Mouse (Mus musculus): ENCODE data around the gene Ppfibp1. TPM values are rescaled to one million over a fixed set of nuclear protein-coding genes. Genes with fewer than 3 reads are reported as not detected.

Gene Ppfibp1
- polyA plus RNA-seq, 1 experiment from 2014 or later: 40.9 TPM

DNA sequence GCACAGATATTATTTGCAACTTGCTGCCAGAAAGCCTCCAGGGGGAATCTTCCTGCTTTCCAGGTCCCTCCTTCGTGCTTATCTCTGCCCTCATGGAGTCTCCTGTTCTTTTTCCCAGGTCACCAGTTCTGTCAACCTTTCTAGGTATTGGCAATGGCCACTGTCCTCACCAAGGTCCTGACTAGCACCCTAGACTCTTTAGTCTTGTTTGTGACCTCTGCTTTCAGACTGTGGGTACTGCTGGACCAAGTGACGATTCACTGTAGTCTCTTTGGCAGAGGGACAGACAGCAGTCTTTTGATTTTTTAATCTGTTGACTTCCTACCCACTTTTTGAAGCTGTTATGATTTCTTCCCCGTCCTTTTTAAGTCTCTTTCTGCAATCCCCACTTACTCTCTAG is 39.8 kb downstream of the Ppfibp1 start:
- Histone ChIP-seq H3K4me2 (no peak overlapping the region), H3K27me3 (replicated peaks) (no peaks in the 10 kb centered on the region), H3K27ac (peak overlapping the region; percentile 41), H3K4me1 (0 out of 2 replicates have a peak, but pooled peaks cover 5% of the 10 kb centered on the region), H3K36me3 (no peaks in the 10 kb centered on the region), H3K9ac (no peak overlapping the region), H3K9me3 (no peaks in the 10 kb centered on the region), H3K4me3 (replicated peaks) (no peak overlapping the region)
- ATAC-seq (ENCODE audit: insufficient read depth, low FRiP score, low read depth): no peak
- WGBS: 39% methylated on average over 3 of the region's 3 CpGs

- Histone ChIP-seq H3K36me3 (no peaks in the 10 kb centered on the region), H3K9ac (no peak overlapping the region), H3K27me3 (replicated peaks) (no peaks in the 10 kb centered on the region), H3K9me3 (no peaks in the 10 kb centered on the region), H3K27ac (no peak overlapping the region), H3K4me1 (0 out of 2 replicates have a peak, but pooled peaks cover 5% of the 10 kb centered on the region), H3K4me3 (replicated peaks) (no peak overlapping the region), H3K4me2 (no peak overlapping the region)
- no peak for ATAC-seq (ENCODE audit: insufficient read depth, low FRiP score, low read depth)
- 86% methylated on average over 2 of the region's 2 CpGs for WGBS
Measured at GRCm38 (mm10) chr6:146929031-146929430, 40.7 kb downstream of the Ppfibp1 start.

DNA sequence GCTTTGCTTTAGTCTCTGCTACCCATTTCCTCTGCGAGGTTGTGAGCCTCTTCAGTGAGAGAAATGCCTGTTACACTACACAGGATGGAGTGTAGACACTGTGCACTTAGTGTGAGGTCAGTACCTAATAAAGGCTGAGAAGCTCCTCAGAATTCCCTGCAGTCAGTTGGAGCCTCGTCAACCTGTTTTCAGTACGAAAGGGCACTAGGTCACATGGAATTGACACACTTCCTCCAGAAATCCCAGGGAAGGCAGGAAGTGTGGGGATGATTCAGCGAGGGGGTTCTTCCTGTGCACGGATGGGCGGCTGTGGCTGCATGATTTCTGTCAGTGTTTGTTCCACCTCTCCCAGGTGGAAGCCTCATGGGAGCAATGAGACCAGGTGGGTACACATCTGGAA is 44.8 kb downstream of the Ppfibp1 start:
- H3K4me1 ChIP-seq: 0 out of 2 replicates have a peak, but pooled peaks cover under 1% of the 10 kb centered on the region
- no peak overlapping the region for H3K4me2 ChIP-seq
- H3K27ac ChIP-seq: no peak overlapping the region
- H3K27me3 ChIP-seq (replicated peaks): no peaks in the 10 kb centered on the region
- H3K36me3 ChIP-seq: no peaks in the 10 kb centered on the region
- peak; percentile 39 for ATAC-seq (ENCODE audit: insufficient read depth, low FRiP score, low read depth)
- no peaks in the 10 kb centered on the region for H3K9me3 ChIP-seq
- WGBS: 58% methylated on average over 6 of the region's 6 CpGs
- H3K4me3 ChIP-seq (replicated peaks): no peak overlapping the region
- no peak overlapping the region for H3K9ac ChIP-seq

DNA sequence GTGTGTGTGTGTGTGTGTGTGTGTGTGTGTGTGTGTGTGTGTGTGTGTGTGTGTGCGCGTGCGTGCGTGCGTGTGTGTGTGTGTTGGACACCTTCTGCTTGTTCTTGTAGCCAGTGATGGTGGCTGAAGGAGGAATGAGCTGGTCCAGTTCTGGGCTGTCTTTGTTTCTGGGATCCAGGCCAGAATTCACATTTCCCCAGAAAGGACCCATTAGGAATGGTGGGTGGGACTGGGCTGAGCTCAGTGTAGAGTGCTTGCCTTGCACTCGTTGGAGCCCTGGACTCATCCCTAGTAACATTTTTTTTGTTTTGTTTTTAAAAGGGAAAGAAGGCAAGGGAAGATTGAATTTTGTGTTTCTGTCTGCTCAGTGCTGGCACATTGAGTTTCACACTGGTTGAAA is 47.7 kb downstream of the Ppfibp1 start:
- WGBS: 75% methylated on average over 6 of the region's 6 CpGs
- ATAC-seq (ENCODE audit: insufficient read depth, low FRiP score, low read depth): peak; percentile 54; the same call in 1 of the 2 replicates
- Histone ChIP-seq H3K4me1 (no peaks in the 10 kb centered on the region), H3K4me2 (no peak overlapping the region), H3K27ac (no peak overlapping the region), H3K9me3 (no peaks in the 10 kb centered on the region), H3K9ac (no peak overlapping the region), H3K27me3 (replicated peaks) (no peaks in the 10 kb centered on the region), H3K36me3 (no peaks in the 10 kb centered on the region), H3K4me3 (replicated peaks) (no peak overlapping the region)

DNA sequence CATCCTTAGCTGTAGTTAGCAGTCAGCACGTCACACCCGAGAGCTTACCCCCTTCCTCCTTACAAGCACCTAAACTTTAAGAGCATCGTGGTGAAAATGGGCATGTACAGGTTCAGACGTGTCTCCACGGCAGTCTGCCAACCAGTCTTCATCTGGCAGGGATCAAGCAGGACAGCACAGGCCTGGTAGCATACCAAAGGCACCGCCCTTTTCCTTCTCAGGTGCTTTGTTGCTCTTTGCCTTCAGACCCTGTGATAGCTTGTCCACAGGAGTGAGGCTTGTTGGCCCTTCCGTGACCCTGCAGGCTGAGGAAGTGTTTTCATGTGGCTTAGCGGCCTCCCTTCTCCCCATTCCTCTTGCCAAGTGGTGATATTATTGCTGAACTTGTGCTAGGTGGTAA is 50.7 kb downstream of the Ppfibp1 start:
- H3K9me3 ChIP-seq: no peaks in the 10 kb centered on the region
- H3K27me3 ChIP-seq (replicated peaks): no peaks in the 10 kb centered on the region
- ATAC-seq (ENCODE audit: insufficient read depth, low FRiP score, low read depth): peak; percentile 80
- H3K4me2 ChIP-seq: no peak overlapping the region
- H3K36me3 ChIP-seq: no peaks in the 10 kb centered on the region
- no peak overlapping the region for H3K9ac ChIP-seq
- peak overlapping the region; percentile 22; the same call in 1 of the 2 replicates for H3K27ac ChIP-seq
- H3K4me3 ChIP-seq (replicated peaks): no peak overlapping the region
- H3K4me1 ChIP-seq: no peaks in the 10 kb centered on the region
- WGBS: 74% methylated on average over 8 of the region's 8 CpGs

DNA sequence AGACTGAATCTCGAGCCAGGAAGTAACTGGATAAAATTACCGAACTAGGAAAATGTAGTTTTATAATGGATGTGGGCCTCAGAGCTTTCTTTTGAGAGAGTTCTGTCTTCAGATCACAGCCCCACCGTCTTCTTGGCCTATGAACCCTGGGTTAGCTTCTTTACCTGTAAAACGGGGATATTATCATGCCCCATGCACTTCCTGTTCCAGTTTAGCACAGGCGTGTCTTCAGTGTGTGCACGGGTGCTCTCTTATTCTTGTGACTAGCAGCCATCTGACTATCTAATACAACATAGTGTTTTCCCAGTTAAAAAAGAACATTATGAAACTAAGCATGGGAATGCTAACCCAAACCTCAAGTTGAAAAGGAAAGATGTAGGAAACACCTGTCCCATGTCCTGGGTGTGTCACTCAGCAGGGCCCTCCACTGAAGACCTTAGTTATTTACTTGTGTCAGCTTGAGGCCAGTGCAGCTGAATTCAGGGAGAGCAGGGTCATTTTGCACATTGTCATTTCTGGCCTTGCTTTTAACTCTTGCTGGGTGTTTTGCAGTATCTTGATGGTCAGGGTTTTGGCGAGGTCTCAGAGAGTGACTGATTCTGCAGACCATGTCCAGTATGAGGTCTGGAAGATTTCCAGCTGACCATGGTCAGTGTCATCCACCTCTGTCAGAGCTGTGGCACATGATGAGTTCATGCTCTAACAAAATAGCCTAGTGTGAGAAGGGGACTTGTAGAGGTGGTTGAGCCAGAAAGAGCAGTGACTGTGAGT is 53.4 kb downstream of the Ppfibp1 start:
- 70% methylated on average over 7 of the region's 7 CpGs for whole genome bisulfite sequencing
- no peaks in the 10 kb centered on the region for H3K36me3 ChIP-seq
- no peak overlapping the region for H3K4me2 ChIP-seq
- no peak overlapping the region for H3K4me3 ChIP-seq (replicated peaks)
- no peaks in the 10 kb centered on the region for H3K9me3 ChIP-seq
- ATAC-seq (ENCODE audit: insufficient read depth, low FRiP score, low read depth): no peak
- H3K27me3 ChIP-seq (replicated peaks): no peaks in the 10 kb centered on the region
- no peak overlapping the region for H3K27ac ChIP-seq
- H3K9ac ChIP-seq: no peak overlapping the region
- H3K4me1 ChIP-seq: 0 out of 2 replicates have a peak, but pooled peaks cover 8% of the 10 kb centered on the region

DNA sequence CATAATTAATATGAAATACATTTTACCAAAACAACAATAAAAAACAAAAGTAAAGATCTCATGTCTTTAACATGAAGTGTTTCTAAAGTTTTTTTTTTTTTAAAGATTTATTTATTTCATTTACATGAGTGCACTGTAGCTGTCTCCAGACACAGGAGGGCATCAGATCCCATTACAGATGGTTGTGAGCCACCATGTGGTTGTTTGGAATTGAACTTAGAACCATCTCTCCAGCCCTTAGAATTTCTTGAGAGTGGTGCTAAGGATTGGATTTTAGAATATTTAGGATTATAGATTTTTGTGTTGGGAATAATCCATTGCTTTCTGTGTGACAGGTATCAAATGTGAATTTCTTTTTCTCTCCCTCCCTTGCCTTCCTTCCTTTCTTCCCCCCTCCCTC is 55.7 kb downstream of the Ppfibp1 start:
- Histone ChIP-seq H3K4me2 (no peak overlapping the region), H3K36me3 (no peaks in the 10 kb centered on the region), H3K4me3 (replicated peaks) (no peak overlapping the region), H3K9ac (no peak overlapping the region), H3K27ac (no peak overlapping the region), H3K27me3 (replicated peaks) (no peaks in the 10 kb centered on the region), H3K4me1 (peaks cover 17% of the 10 kb centered on the region), H3K9me3 (no peaks in the 10 kb centered on the region)
- no peak for ATAC-seq (ENCODE audit: insufficient read depth, low FRiP score, low read depth)

GRCm38 (mm10) chr6:146944830-146945229 is 56.5 kb downstream of the Ppfibp1 start:
- H3K4me3 ChIP-seq (replicated peaks): no peak overlapping the region
- H3K4me1 ChIP-seq: peaks cover 17% of the 10 kb centered on the region
- 39% methylated on average over 4 of the region's 4 CpGs for WGBS
- no peaks in the 10 kb centered on the region for H3K9me3 ChIP-seq
- peak overlapping the region; percentile 23; the same call in 1 of the 2 replicates for H3K27ac ChIP-seq
- H3K9ac ChIP-seq: no peak overlapping the region
- H3K4me2 ChIP-seq: no peak overlapping the region
- H3K36me3 ChIP-seq: no peaks in the 10 kb centered on the region
- ATAC-seq (ENCODE audit: insufficient read depth, low FRiP score, low read depth): no peak
- H3K27me3 ChIP-seq (replicated peaks): no peaks in the 10 kb centered on the region

DNA sequence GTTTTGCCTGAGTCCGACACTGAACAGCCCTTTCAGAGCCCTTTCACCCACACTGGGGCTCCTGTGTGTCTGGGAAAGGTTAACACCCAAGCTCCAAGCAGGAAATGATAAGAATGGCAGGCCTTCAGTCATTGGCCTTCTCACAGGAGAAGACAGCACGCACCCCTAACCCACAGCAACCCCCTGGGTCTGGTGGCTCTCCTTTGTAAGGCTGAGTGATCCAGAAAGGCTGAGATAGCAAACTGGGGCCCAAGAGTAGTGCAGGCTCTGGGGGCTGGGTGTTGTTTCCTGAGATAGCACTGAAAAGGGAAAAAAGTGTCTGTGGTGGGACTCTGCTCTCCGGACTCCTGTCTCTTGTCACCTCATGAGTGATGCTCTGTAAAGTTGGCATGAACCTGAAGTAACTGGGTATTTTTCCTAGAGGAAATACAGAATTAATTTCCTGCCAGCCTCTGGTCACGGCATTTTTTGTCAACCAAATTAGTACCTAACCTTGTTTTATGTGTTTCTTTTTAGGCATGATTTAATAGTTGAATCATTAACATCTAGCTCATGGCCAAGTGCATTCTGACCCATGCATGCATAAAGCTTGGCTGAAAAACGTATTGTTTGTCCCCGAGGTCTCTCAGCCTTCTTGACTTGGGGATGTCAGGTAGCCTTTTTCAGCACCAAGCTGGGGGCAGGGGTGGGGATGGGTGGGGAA is 58.2 kb downstream of the Ppfibp1 start:
- H3K4me2 ChIP-seq: no peak overlapping the region
- 68% methylated on average over 6 of the region's 6 CpGs for WGBS
- H3K27ac ChIP-seq: no peak overlapping the region
- ATAC-seq (ENCODE audit: insufficient read depth, low FRiP score, low read depth): no peak
- no peaks in the 10 kb centered on the region for H3K36me3 ChIP-seq
- peaks cover 17% of the 10 kb centered on the region for H3K4me1 ChIP-seq
- H3K9ac ChIP-seq: no peak overlapping the region
- no peaks in the 10 kb centered on the region for H3K27me3 ChIP-seq (replicated peaks)
- no peak overlapping the region for H3K4me3 ChIP-seq (replicated peaks)
- H3K9me3 ChIP-seq: no peaks in the 10 kb centered on the region

DNA sequence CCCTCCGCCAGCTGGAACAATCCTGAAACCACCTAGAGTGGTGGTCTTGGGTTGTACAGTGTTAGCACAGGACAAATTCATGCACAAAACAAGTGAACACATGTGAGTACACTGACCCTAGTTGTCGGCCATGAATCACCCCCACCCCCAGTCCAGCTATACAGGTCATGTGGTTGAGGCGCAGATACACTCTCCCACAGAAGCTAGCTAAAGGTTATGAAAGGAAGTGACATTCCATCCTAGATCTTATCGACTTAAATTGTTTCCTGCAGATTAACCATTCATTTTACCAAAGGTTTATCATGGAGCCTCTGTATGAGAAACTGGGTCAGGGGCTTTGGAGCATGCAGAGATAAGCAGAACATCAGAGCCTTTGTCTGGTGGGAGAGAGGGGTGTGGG is 58.9 kb downstream of the Ppfibp1 start:
- no peaks in the 10 kb centered on the region for H3K36me3 ChIP-seq
- no peak overlapping the region for H3K4me3 ChIP-seq (replicated peaks)
- H3K4me2 ChIP-seq: no peak overlapping the region
- peaks cover 17% of the 10 kb centered on the region for H3K4me1 ChIP-seq
- no peak overlapping the region for H3K9ac ChIP-seq
- 0 out of 2 replicates have a peak, but pooled peaks have one; percentile 26 for ATAC-seq (ENCODE audit: insufficient read depth, low FRiP score, low read depth)
- WGBS: 57% methylated on average over 4 of the region's 4 CpGs
- H3K27ac ChIP-seq: no peak overlapping the region
- H3K27me3 ChIP-seq (replicated peaks): no peaks in the 10 kb centered on the region
- H3K9me3 ChIP-seq: no peaks in the 10 kb centered on the region

GRCm38 (mm10) chr6:146949682-146950453 is 61.6 kb downstream of the Ppfibp1 start:
- H3K27ac ChIP-seq: no peak overlapping the region
- no peak for ATAC-seq (ENCODE audit: insufficient read depth, low FRiP score, low read depth)
- H3K36me3 ChIP-seq: no peaks in the 10 kb centered on the region
- H3K9me3 ChIP-seq: no peaks in the 10 kb centered on the region
- H3K4me1 ChIP-seq: peaks cover 15% of the 10 kb centered on the region
- H3K4me2 ChIP-seq: no peak overlapping the region
- no peak overlapping the region for H3K4me3 ChIP-seq (replicated peaks)
- no peaks in the 10 kb centered on the region for H3K27me3 ChIP-seq (replicated peaks)
- no peak overlapping the region for H3K9ac ChIP-seq
- WGBS: 68% methylated on average over 10 of the region's 10 CpGs

DNA sequence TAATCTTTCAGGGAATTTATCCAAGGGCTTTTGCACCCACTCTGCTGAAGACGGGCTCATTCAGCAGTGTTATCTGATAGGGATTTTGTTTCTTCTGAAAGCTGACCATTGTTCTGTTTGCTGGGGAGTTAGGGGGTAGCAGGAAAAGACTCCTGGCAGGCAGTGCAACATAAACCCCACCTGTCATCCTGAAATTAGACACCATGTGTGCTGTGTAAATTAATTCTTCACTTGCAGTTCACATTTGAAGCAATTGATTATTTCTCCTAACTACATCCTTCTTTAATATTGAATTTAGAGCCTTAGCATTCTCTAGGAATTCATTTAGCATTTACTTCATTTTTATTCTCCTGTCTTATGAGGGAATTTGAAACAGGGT is 62.2 kb downstream of the Ppfibp1 start:
- ATAC-seq (ENCODE audit: insufficient read depth, low FRiP score, low read depth): no peak
- H3K4me1 ChIP-seq: peaks cover 11% of the 10 kb centered on the region
- H3K4me3 ChIP-seq (replicated peaks): no peak overlapping the region
- H3K4me2 ChIP-seq: no peak overlapping the region
- 27% methylated on average over 1 of the region's 1 CpGs for WGBS
- no peaks in the 10 kb centered on the region for H3K27me3 ChIP-seq (replicated peaks)
- no peak overlapping the region for H3K9ac ChIP-seq
- no peaks in the 10 kb centered on the region for H3K36me3 ChIP-seq
- H3K27ac ChIP-seq: no peak overlapping the region
- H3K9me3 ChIP-seq: no peaks in the 10 kb centered on the region
